Mouse (Mus musculus): ENCODE data around the gene Msrb3. TPM values are rescaled to one million over a fixed set of nuclear protein-coding genes. Genes with fewer than 3 reads are reported as not detected.

Gene Msrb3
- total and polyA plus RNA-seq, 3 experiments: 0.05 TPM; not detected in 2

DNA sequence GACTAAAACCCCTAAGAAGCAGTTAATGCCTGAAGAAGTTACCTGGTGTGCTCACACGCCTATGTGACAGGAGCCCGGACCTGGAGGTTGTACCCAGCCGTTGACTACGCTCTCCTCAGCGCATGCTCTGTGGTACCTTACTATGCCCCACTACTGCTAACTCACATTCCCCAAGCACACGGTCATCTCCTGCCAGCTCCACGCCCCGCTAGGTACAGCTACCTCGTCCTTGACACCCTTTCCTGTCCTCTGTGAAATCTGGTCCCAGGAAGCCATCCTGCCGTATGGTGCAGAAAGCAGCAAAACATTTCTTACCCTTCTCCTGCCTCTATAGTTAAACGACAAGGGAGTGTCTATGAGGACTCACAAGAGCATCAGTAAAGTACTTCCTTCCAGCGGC, 37.2 kb downstream of the Msrb3 start:
- Histone ChIP-seq H3K4me1 (ENCODE audit: insufficient read depth, low read depth, low read length) (no peaks in the 10 kb centered on the region), H3K36me3 (replicated peaks) (no peaks in the 10 kb centered on the region), H3K4me3 (ENCODE audit: low read depth, low read length) (no peak overlapping the region), H3K9me3 (replicated peaks) (peaks cover 14% of the 10 kb centered on the region), H3K27me3 (ENCODE audit: insufficient read depth, low read length) (no peaks in the 10 kb centered on the region)
- no peak for ATAC-seq (ENCODE audit: extremely low read depth, insufficient number of reproducible peaks, low FRiP score, poor library complexity, severe bottlenecking)
- TF ChIP-seq GATA1 (IDR thresholded peaks at IDR 0.05; ENCODE audit: borderline replicate concordance, low read length) (no peak), GATA2 (IDR thresholded peaks at IDR 0.05; ENCODE audit: borderline replicate concordance, low read depth, low read length) (no peak), CTCF (IDR thresholded peaks at IDR 0.05; ENCODE audit: low read depth, low read length) (no peak), TAL1 (conservative IDR thresholded peaks at IDR 0.05; ENCODE audit: low read depth, low read length) (no peak), POLR2AphosphoS5 (IDR thresholded peaks at IDR 0.05; ENCODE audit: insufficient replicate concordance, low read depth, low read length) (no peak)
- DNase-seq (ENCODE audit: low spot score): no peak

DNA sequence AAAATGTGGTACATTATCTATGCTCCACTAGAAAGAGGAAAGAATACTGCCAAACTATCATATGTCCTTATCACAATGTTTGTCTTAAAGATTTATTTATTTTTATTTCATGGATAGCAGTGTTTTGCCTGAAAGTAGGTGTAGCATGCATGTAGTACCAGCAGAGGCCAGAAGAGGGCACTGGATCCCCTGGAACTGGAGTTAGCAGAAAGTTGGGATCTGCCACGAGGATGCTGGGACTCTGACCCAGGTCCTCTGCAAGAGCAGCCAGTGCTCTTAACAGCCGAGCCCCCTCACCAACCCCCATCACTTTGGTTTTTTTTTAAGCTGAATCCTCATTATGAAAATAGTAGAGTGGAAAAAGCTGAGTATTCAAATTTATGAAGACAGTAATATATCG, 37.7 kb downstream of the Msrb3 start:
- no peak overlapping the region for H3K4me3 ChIP-seq (ENCODE audit: low read depth, low read length)
- no peaks in the 10 kb centered on the region for H3K4me1 ChIP-seq (ENCODE audit: insufficient read depth, low read depth, low read length)
- DNase-seq (ENCODE audit: low spot score) (no peak), ATAC-seq (ENCODE audit: extremely low read depth, insufficient number of reproducible peaks, low FRiP score, poor library complexity, severe bottlenecking) (no peak)
- no peaks in the 10 kb centered on the region for H3K27me3 ChIP-seq (ENCODE audit: insufficient read depth, low read length)
- peaks cover 15% of the 10 kb centered on the region for H3K9me3 ChIP-seq (replicated peaks)
- H3K36me3 ChIP-seq (replicated peaks): no peaks in the 10 kb centered on the region
- TF ChIP-seq POLR2AphosphoS5 (IDR thresholded peaks at IDR 0.05; ENCODE audit: insufficient replicate concordance, low read depth, low read length) (no peak), CTCF (IDR thresholded peaks at IDR 0.05; ENCODE audit: low read depth, low read length) (peak; percentile 22; the same call in 1 of the 2 replicates)

DNA sequence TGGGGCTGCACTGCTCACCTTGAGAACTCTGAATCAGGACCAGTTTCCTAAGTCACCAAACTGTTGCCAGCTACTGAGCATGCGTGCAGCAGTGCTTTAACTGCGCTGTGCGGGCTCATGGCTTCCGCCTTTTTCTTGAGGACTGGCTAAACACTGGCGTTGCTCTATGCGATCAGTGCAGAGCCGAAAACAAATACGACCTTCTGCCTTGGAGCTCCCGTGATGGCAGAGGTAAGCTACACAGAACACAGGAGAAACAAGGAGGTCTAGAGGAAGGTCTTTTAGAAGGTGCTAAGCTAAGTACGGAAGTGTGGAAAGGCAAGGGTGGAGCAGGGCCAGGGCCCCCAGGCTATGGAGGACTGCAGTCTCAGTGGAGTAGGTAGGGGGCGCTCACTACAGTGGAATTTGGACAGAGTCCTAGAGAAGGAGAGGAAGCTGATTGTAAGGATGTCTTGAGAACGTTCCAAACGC, 41.3 kb downstream of the Msrb3 start:
- no peaks in the 10 kb centered on the region for H3K27me3 ChIP-seq (ENCODE audit: insufficient read depth, low read length)
- H3K4me1 ChIP-seq (ENCODE audit: insufficient read depth, low read depth, low read length): no peaks in the 10 kb centered on the region
- H3K4me3 ChIP-seq (ENCODE audit: low read depth, low read length): no peak overlapping the region
- H3K9me3 ChIP-seq (replicated peaks): peaks cover 33% of the 10 kb centered on the region
- TF ChIP-seq TAL1 (conservative IDR thresholded peaks at IDR 0.05; ENCODE audit: low read depth, low read length) (no peak), POLR2AphosphoS5 (IDR thresholded peaks at IDR 0.05; ENCODE audit: insufficient replicate concordance, low read depth, low read length) (no peak), GATA1 (IDR thresholded peaks at IDR 0.05; ENCODE audit: borderline replicate concordance, low read length) (no peak), GATA2 (IDR thresholded peaks at IDR 0.05; ENCODE audit: borderline replicate concordance, low read depth, low read length) (no peak), CTCF (IDR thresholded peaks at IDR 0.05; ENCODE audit: low read depth, low read length) (no peak)
- ATAC-seq (ENCODE audit: extremely low read depth, insufficient number of reproducible peaks, low FRiP score, poor library complexity, severe bottlenecking) (no peak), DNase-seq (ENCODE audit: low spot score) (no peak)
- no peaks in the 10 kb centered on the region for H3K36me3 ChIP-seq (replicated peaks)

DNA sequence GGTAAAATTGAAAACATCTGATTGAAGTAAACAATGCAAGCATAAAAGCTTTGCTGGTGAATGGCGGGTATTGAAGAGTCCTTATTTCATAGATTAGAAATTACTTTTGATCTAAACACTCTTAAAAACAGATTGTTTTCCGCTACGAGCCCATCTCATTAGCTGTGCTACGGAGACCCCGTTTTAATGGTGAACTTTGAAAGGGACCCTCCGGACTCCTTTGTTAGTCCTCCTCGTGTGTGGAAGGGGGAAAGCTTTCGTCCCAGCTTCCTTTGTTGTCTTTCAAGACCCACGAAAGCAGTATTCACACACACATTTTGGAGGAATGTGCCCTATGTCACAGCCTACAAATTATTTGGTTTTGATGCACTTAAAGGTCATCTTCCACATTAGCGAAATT, 44.6 kb downstream of the Msrb3 start:
- peaks cover 41% of the 10 kb centered on the region for H3K9me3 ChIP-seq (replicated peaks)
- H3K4me1 ChIP-seq (ENCODE audit: insufficient read depth, low read depth, low read length): no peaks in the 10 kb centered on the region
- H3K27me3 ChIP-seq (ENCODE audit: insufficient read depth, low read length): no peaks in the 10 kb centered on the region
- TF ChIP-seq POLR2AphosphoS5 (IDR thresholded peaks at IDR 0.05; ENCODE audit: insufficient replicate concordance, low read depth, low read length) (no peak), TAL1 (conservative IDR thresholded peaks at IDR 0.05; ENCODE audit: low read depth, low read length) (no peak)
- no peak overlapping the region for H3K4me3 ChIP-seq (ENCODE audit: low read depth, low read length)
- no peak for DNase-seq (ENCODE audit: low spot score)
- ATAC-seq (ENCODE audit: extremely low read depth, insufficient number of reproducible peaks, low FRiP score, poor library complexity, severe bottlenecking): no peak
- H3K36me3 ChIP-seq (replicated peaks): no peaks in the 10 kb centered on the region

DNA sequence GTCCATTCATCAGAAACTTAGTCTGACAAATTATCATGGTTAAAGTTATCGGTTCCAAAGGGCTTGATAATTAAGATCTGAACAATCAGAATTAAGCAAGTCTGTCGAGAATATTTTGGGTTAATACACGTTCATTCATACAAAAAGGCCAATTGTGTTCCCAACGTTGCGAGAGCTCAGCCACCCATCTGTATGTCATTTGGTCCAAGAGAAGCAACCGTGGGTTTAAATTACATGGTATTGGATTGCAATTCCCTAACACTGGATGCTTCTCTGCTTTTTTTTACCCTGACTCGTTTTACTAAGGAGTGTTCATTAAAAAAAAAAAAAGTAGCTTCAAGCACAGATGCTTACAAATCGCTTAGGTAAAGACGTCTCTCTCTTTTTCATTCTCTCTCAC, 45.1 kb downstream of the Msrb3 start:
- Histone ChIP-seq H3K9me3 (replicated peaks) (peaks cover 41% of the 10 kb centered on the region), H3K4me1 (ENCODE audit: insufficient read depth, low read depth, low read length) (no peaks in the 10 kb centered on the region), H3K36me3 (replicated peaks) (no peaks in the 10 kb centered on the region), H3K27me3 (ENCODE audit: insufficient read depth, low read length) (no peaks in the 10 kb centered on the region), H3K4me3 (ENCODE audit: low read depth, low read length) (no peak overlapping the region)
- TF ChIP-seq GATA2 (IDR thresholded peaks at IDR 0.05; ENCODE audit: borderline replicate concordance, low read depth, low read length) (no peak), CTCF (IDR thresholded peaks at IDR 0.05; ENCODE audit: low read depth, low read length) (no peak)
- no peak for DNase-seq (ENCODE audit: low spot score)
- no peak for ATAC-seq (ENCODE audit: extremely low read depth, insufficient number of reproducible peaks, low FRiP score, poor library complexity, severe bottlenecking)

DNA sequence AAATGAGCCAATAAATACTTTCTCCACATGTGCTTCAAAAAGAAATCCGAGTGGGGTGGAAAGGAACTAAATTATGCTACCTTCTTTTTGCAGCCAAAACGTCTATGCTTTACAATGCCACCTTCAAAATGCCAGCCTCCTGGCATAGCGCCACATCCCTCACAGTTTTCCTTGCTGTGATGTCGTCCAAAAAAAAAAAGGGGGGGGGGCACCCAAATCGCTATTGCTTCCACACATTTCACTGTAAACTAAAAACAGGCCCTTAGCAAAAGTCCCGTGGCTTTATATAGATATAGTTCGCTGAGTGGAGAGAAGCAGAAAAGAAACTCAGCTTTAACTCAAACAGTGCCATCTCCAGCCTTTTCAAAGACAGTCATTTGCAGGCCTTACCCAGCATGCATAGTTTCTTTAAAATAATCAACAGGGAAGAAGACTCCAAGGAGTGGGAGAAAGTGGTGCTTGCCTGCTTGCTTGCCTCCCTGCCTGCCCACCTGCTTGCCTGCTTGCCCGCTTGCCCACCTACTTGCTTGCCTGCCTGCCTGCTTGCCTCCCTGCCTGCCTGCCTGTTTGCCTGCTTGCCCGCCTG, 47.6 kb downstream of the Msrb3 start:
- H3K27me3 ChIP-seq (ENCODE audit: insufficient read depth, low read length): no peaks in the 10 kb centered on the region
- H3K4me1 ChIP-seq (ENCODE audit: insufficient read depth, low read depth, low read length): no peaks in the 10 kb centered on the region
- H3K9me3 ChIP-seq (replicated peaks): peaks cover 40% of the 10 kb centered on the region
- ATAC-seq (ENCODE audit: extremely low read depth, insufficient number of reproducible peaks, low FRiP score, poor library complexity, severe bottlenecking) (no peak), DNase-seq (ENCODE audit: low spot score) (no peak)
- no peaks in the 10 kb centered on the region for H3K36me3 ChIP-seq (replicated peaks)
- no peak overlapping the region for H3K4me3 ChIP-seq (ENCODE audit: low read depth, low read length)
- TF ChIP-seq GATA2 (IDR thresholded peaks at IDR 0.05; ENCODE audit: borderline replicate concordance, low read depth, low read length) (no peak), GATA1 (IDR thresholded peaks at IDR 0.05; ENCODE audit: borderline replicate concordance, low read length) (no peak), TAL1 (conservative IDR thresholded peaks at IDR 0.05; ENCODE audit: low read depth, low read length) (no peak), POLR2AphosphoS5 (IDR thresholded peaks at IDR 0.05; ENCODE audit: insufficient replicate concordance, low read depth, low read length) (no peak), CTCF (IDR thresholded peaks at IDR 0.05; ENCODE audit: low read depth, low read length) (no peak)

All from G1E (cell line).